Mouse (Mus musculus): ENCODE results near the gene Sptlc2.
"Not testable (repeated sequence)": the region's sequence is repeated elsewhere in the genome, so short reads cannot be mapped to it uniquely, and the experiment has no call there.

Gene Sptlc2

GRCm38 (mm10) chr12:87331908-87332307, 56.2 kb downstream of the Sptlc2 start:
- no peak for DNase-seq (ENCODE audit: low read depth, low spot score)

DNA sequence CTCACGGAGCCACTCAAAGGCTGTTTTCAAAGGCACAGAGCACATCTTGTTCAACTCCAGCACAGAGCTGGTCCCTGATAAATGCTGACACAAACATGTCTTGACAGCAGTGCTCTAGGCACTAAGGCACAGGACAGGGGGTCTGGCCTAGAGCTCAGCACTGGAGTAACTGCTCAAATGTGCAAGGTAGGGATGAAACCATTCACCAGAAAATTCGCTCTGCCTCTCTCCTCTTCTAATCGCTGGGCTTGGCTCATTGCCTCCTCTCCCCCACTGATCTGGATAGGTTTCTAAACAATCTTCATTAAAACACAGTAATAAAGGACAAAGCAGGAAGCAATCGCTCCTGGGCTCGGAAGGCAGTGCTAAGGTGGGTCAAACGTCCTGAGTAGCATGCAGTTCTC, 57.1 kb downstream of the Sptlc2 start:
- no peak for DNase-seq (ENCODE audit: low read depth, low spot score)

GRCm38 (mm10) chr12:87330213-87330612, 57.9 kb downstream of the Sptlc2 start:
- DNase-seq (ENCODE audit: low read depth, low spot score) = no peak

- no peak for DNase-seq (ENCODE audit: low read depth, low spot score)
Observed at GRCm38 (mm10) chr12:87328025-87328424, 60.1 kb downstream of the Sptlc2 start.

DNA sequence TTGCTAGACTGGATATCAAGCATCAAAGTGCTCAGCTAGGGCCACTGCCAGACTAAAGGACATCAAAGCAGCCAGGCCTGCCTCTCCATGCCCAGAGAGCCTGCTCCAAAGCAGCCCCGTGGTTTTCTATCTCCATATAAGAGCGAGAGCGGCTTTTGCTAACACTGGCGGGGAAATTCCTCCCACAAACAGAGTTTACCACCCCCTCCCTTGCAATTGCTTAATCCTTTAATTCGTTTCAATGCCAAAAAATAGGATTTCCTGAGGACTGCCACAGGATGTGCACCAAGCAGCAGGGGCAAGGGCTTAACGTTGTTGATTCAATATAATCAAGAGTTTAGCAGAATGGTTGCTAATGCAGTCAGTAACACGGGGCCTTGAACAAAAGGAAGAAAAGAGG, 60.5 kb downstream of the Sptlc2 start:
- no peak for DNase-seq (ENCODE audit: low read depth, low spot score)

DNA sequence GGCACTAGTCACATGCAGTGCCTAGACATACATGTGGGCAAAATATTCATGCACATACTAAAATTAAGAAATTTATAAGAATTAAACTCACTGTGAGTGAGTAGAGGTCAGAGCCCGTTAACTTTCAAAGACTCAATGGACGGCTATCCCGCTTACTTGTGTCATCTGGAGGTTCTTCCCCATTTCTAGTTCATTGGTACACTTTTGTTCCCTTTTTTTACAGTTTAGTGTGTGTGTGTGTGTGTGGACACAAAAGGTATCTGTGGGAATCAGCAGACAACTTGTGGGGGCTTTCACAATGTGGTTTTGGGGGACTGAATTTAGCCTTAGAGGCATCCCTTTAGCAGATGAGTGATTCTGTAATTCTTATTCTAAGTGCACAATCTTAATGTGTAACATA, 62.7 kb downstream of the Sptlc2 start:
- DNase-seq (ENCODE audit: low read depth, low spot score) = no peak

DNA sequence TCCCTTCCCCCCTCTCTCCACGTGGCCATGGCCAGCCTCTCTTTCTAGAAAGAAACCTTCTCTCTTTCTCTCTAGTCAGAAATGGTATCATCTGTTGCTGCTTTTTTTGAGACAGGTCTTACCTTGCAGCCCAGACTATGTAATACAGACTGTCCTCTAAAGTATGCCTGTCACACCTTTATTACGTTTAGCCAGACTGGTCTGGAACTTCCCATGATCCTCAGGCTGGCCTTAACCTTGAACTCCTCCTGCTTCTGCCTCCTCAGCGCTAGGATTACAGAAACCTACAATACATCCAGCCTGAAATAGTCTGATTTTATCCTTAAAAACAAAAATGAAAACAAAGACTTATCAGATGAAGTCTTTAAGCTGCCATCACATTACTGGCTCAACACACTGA, 68.9 kb downstream of the Sptlc2 start:
- DNase-seq (ENCODE audit: low read depth, low spot score) = no peak

GRCm38 (mm10) chr12:87317951-87318350, 70.2 kb downstream of the Sptlc2 start:
- no peak for DNase-seq (ENCODE audit: low read depth, low spot score)

DNA sequence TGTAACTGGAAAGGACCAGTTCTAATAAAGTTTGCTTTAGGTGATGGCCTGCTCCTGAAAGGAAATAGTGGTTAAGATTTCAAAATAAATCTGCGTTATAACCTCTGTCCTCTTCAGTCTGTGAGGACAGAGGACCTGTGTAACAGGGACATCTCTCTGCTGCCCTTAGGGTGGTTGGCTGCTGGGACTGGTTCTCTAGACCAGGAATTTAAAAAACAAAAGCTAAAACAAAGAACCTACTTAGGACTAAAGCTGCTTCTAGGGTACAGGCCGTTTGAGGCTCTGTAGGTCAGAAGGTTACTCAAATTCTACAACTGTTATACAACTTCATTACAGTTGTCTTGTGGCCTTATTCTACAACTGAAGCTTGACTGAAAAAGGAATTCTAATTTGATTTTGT, 75.1 kb downstream of the Sptlc2 start:
- DNase-seq (ENCODE audit: low read depth, low spot score) = no peak

DNA sequence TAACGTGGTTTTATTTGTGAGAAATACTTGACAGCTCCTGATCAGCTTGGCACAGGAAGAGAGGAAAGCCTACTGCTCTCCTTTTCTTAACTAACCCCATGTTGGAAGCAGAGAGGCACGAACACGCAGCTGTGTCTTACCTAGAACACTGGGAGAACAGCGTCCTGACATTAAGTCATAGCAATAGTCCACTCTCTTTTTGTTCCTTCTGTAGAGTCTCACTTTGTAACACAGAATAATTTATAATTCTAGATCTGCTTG, 81.6 kb downstream of the Sptlc2 start:
- not testable (repeated sequence) for DNase-seq (ENCODE audit: low read depth, low spot score)

- no peak for DNase-seq (ENCODE audit: low read depth, low spot score)
Observed at GRCm38 (mm10) chr12:87305767-87306583, 82.2 kb downstream of the Sptlc2 start.

GRCm38 (mm10) chr12:87301189-87301588, 87.0 kb downstream of the Sptlc2 start:
- no peak for DNase-seq (ENCODE audit: low read depth, low spot score)

DNA sequence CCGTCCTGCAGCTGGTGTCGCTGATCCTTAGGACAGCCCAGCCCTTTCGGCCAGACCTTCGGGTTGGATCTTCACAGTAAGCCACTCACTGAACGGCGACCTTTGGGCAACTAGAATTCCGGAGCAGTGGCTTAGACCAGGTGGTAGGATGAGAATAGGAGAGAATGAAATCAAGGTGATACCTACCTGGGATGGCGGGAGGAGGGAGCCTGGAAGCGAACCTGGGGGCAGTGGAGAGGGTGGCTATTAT, 87.8 kb downstream of the Sptlc2 start:
- DNase-seq (ENCODE audit: low read depth, low spot score) = no peak

DNA sequence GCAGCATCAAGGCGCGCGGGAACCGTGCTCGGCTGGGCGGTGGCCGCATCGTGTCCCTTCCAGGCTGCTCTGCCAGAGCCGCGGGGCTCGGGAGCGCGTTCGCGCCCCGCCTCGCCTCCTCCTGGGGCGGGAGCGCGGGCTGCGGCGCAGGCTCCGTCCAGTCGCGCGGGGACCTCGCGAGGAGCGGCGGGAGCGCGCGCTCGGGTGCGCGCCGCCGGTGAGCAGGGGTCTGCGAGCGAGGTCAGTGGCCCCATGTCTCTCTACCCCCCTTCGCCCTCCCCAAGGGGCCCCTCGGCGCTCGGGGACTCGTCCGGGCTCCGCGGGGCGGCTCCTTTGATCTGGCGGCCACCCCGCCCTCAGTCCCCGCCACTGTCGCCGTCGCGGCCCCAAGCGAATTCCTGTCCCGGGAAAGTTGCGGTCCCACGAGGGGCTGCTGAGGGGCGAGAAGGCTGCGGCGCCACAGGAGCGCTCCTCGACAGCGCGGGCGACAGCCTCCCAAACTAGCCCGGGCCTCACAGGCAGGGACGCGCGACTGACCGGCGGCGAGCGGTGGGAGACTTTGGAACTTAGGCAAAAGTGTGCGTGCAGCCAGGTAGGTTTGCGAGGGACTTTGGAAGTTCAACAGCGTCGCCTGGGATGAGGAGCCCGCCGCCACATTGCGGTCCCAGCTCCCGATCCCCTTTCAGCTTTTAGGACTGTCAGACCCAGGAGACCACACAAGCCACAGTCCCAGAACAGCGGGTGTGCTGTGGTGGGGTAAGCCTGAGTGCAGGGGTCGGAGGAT, 88.3 kb downstream of the Sptlc2 start, which contains the start of gene Ism2:
Gene Ism2 (minus strand): TSS at position 49 of the 784 bp plus-strand sequence.
- DNase-seq (ENCODE audit: low read depth, low spot score) = no peak

DNA sequence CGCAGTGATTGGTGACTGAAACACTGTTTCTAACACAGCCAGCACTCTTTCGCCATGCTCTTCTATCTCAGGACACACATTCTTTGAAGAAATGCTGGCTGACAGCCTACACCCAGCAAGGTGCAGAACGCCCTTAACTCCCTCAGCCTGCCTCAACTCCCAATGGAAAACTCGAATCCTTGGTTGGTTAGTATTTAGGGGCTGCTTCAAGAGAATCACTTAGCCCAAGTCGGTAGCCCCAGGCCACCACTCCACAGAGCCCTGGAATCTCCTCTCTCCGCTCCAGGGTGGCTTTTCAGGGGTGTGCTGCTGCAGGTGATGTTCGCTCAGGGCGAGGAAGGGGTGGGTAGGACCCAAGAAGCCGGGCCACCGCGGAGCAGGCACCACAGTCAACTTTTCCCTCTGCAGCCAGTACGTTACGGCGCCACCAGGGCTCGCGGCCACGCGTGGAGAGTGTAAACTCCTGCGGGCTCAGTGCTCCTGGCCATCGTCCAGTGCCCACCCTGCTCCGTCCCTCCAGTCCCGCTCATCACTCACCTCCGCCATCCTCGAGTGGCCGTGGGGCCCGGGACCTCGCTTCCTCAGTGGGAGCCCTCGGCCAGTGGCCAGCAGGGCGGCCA, 89.0 kb downstream of the Sptlc2 start:
- no peak for DNase-seq (ENCODE audit: low read depth, low spot score)

- DNase-seq (ENCODE audit: low read depth, low spot score) = no peak
Observed at GRCm38 (mm10) chr12:87293934-87294333, 94.2 kb downstream of the Sptlc2 start.

DNA sequence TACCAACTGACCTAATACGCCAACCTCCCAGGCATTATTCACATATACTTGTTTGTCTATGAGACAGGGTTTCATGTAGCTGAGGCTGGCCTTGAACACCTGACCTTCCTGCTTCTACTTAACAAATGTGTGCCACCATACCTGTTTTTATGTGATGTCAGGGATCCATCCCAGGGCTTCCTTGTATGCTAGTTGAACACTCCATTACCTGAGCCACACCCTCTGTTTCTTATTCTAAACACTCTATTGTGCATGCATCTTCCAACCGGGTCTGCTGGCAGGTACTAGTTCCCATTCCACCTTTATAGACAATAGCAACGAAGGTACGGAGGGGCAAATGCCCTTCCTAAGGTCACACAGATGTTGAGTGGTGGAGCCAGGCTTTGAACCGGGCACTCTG, 99.1 kb downstream of the Sptlc2 start:
- DNase-seq (ENCODE audit: low read depth, low spot score) = no peak

GRCm38 (mm10) chr12:87284726-87285125, 103.4 kb downstream of the Sptlc2 start:
- DNase-seq (ENCODE audit: low read depth, low spot score) = no peak

GRCm38 (mm10) chr12:87284268-87284667, 103.9 kb downstream of the Sptlc2 start:
- DNase-seq (ENCODE audit: low read depth, low spot score) = no peak

DNA sequence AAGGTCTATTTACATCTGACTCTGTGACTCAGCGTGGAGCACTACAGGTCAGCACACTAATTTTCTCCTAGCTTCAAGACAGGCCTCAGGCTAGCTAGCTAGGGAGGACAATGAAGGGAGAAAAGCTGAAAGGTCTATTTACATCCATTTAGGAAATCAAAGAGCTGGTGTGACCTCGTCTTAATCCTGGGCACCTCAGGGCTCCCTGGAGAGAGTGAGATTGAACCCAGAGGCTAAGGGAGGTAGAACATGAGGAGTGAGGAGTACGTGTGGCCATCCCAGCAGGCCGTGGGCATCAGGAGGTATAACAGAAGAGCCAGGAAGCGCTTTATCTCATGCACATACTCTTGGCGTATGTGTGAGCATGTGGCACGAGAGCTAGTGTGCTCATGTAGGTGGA, 104.4 kb downstream of the Sptlc2 start:
- no peak for DNase-seq (ENCODE audit: low read depth, low spot score)

GRCm38 (mm10) chr12:87282743-87283142, 105.4 kb downstream of the Sptlc2 start:
- no peak for DNase-seq (ENCODE audit: low read depth, low spot score)

GRCm38 (mm10) chr12:87281766-87282165, 106.4 kb downstream of the Sptlc2 start:
- DNase-seq (ENCODE audit: low read depth, low spot score) = no peak

GRCm38 (mm10) chr12:87279879-87280278, 108.3 kb downstream of the Sptlc2 start:
- no peak for DNase-seq (ENCODE audit: low read depth, low spot score)
